Mouse (Mus musculus) lung, postnatal 0 days (tissue): ENCODE measurements at regions not wholly inside any gene's neighbourhood (a gene's known extent, or its start where the extent isn't known, plus 50 kb on each side); places are given as distances from the start of the nearest gene placed in this dataset.

ENCODE experiments used
- CTCF ChIP-seq: IDR thresholded peaks from 2 replicates; pipeline ENCODE4 v1.5.1; 2016; ENCODE audit warnings: antibody characterized with exemption, mild to moderate bottlenecking
- EP300 ChIP-seq: IDR thresholded peaks from 2 replicates; pipeline ENCODE4 v1.6.1; 2016; ENCODE audit warnings: antibody characterized with exemption, mild to moderate bottlenecking, control low read depth

GRCm38 (mm10) chr6:41176034-41176433 lies 126.0 kb upstream of the Try4 start:
- no peak for TF ChIP-seq CTCF
- TF ChIP-seq EP300, result no peak
